Mouse (Mus musculus) ES-Bruce4 (cell line): ENCODE data around the gene Gfod1.

Experiments used
- EP300 ChIP-seq: IDR thresholded peaks from 2 replicates; pipeline ENCODE4 v1.6.1; 2011; ENCODE audit warnings: low read depth, low read length; ENCODE audit not compliant: insufficient read depth
- POLR2A ChIP-seq: IDR thresholded peaks from one replicate; pipeline ENCODE4 v1.8.1; 2011; ENCODE audit warnings: low read length; ENCODE audit not compliant: insufficient read depth

- TF ChIP-seq EP300, result no peak
- no peak for TF ChIP-seq POLR2A
These were observed 82.7 kb downstream of the Gfod1 start for GRCm38 (mm10) chr13:43221290-43221689.
